Mouse (Mus musculus): Measurements from ENCODE around the gene Spag9.

DNA sequence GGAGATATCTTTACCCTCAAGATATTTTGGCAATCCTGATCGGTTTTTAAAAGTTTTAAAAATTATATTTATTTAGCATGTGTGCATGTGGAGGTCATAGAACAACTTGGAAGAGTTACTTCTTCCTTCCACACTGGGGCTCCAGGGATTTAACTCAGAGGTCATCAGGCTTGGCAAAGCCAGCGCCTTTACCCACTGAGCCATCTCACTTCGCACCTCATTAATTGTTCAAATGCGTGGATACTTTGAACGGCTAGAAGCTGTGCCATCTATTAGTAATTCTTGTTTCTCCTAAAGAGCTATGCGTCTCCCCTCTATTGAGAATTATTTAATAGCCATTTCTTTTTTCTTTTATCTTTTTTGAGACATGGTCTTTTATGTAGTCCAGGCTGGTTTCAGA is 24.5 kb downstream of the Spag9 start:
- no peak for TF ChIP-seq CTCF (IDR thresholded peaks at IDR 0.05; ENCODE audit: low read depth, low read length)
- no peak for TF ChIP-seq POLR2A (IDR thresholded peaks at IDR 0.05; ENCODE audit: borderline replicate concordance, low read depth, low read length)

All from bone marrow macrophage, adult 2 months (primary cell).